In genomic region chr2:44311216-44311615, GRCm38 (mm10) we compare ENCODE assay signal across 9 mouse cellular contexts.
A peak's percentile ranks its signal among the peaks of the same experiment; 100 is the strongest.
DNase-seq lines count a peak whose midpoint lies in the region; ATAC-seq and TF ChIP-seq lines count a peak whose summit lies in the region.
"Had no signal": no experiment of that assay in that cellular context is flagged by ENCODE, and none has a peak within 500 bp of the region (broad histone marks: within the 10 kb centered on the region; RNA-seq: fewer than 3 reads in every experiment).

No protein-coding gene starts in this region.

- H3K9ac ChIP-seq in kidney, postnatal 0 days (ENCODE audit: low read depth, low read length), result no peak overlapping the region
- no peak overlapping the region for H3K9ac ChIP-seq in embryonic facial prominence, embryonic 15.5 days
- no peak overlapping the region for H3K9ac ChIP-seq in intestine, embryonic 15.5 days
- no peak overlapping the region for H3K9ac ChIP-seq in neural tube, embryonic 13.5 days

- no peak for TF ChIP-seq CTCF in kidney, postnatal 0 days (IDR thresholded peaks at IDR 0.05; ENCODE audit: low read depth)

- no peak for DNase-seq in kidney, postnatal 0 days (ENCODE audit: low spot score)
- DNase-seq in kidney, adult 18-20 months, result no peak
- DNase-seq in left cerebral cortex, postnatal 36 days (ENCODE audit: low spot score in 2 of 2), result no peak
- DNase-seq in urinary bladder, postnatal 4 days (ENCODE audit: low spot score in 2 of 2), result no peak
- no peak for DNase-seq in ovary, postnatal 14 days (ENCODE audit: low spot score)

- H3K4me1 ChIP-seq in kidney, postnatal 0 days (replicated peaks; ENCODE audit: insufficient read depth, low read length), result no peaks in the 10 kb centered on the region
- peaks cover 10% of the 10 kb centered on the region; the same call in 1 of the 2 replicates for H3K4me1 ChIP-seq in embryonic facial prominence, embryonic 15.5 days
- H3K4me1 ChIP-seq in intestine, embryonic 15.5 days (replicated peaks), result no peaks in the 10 kb centered on the region
- H3K4me1 ChIP-seq in neural tube, embryonic 13.5 days (replicated peaks), result peaks cover 10% of the 10 kb centered on the region

- intact Hi-C loops in left cerebral cortex, postnatal 36 days (cut with DNase I), result no loop called here

- WGBS in kidney, postnatal 0 days, result 35% methylated on average over 10 of the region's 10 CpGs
- 12% methylated on average over 10 of the region's 10 CpGs for WGBS in embryonic facial prominence, embryonic 15.5 days
- WGBS in intestine, embryonic 15.5 days, result 24% methylated on average over 10 of the region's 10 CpGs
- WGBS in neural tube, embryonic 13.5 days, result 6% methylated on average over 10 of the region's 10 CpGs

- no peak for ATAC-seq in kidney, postnatal 0 days (replicated peaks; ENCODE audit: low FRiP score, low read depth)
- peak; percentile 69; the same call in 1 of the 2 replicates for ATAC-seq in embryonic facial prominence, embryonic 15.5 days (ENCODE audit: insufficient number of reproducible peaks, low FRiP score, low TSS enrichment, low read depth)
- ATAC-seq in intestine, embryonic 15.5 days, result no peak
- 0 out of 2 replicates have a peak, but pooled peaks have one; percentile 78 for ATAC-seq in neural tube, embryonic 13.5 days (ENCODE audit: low read depth)

- H3K4me3 ChIP-seq in kidney, postnatal 0 days (replicated peaks; ENCODE audit: low read depth, low read length), result no peak overlapping the region
- 0 out of 2 replicates have a peak overlapping the region, but pooled peaks have one; percentile 17 for H3K4me3 ChIP-seq in embryonic facial prominence, embryonic 15.5 days (replicated peaks)
- no peak overlapping the region for H3K4me3 ChIP-seq in intestine, embryonic 15.5 days (replicated peaks)
- no peak overlapping the region for H3K4me3 ChIP-seq in neural tube, embryonic 13.5 days
- H3K4me3 ChIP-seq: erythroblast, embryonic 14.5 days had no signal

- no peaks in the 10 kb centered on the region for H3K27me3 ChIP-seq in kidney, postnatal 0 days (ENCODE audit: insufficient read depth, low read length)
- H3K27me3 ChIP-seq in embryonic facial prominence, embryonic 15.5 days, result no peaks in the 10 kb centered on the region
- H3K27me3 ChIP-seq in intestine, embryonic 15.5 days (replicated peaks), result no peaks in the 10 kb centered on the region
- no peaks in the 10 kb centered on the region for H3K27me3 ChIP-seq in neural tube, embryonic 13.5 days

- no peak overlapping the region for H3K27ac ChIP-seq in kidney, postnatal 0 days
- H3K27ac ChIP-seq in embryonic facial prominence, embryonic 15.5 days (replicated peaks), result 0 out of 2 replicates have a peak overlapping the region, but pooled peaks have one; percentile 41
- no peak overlapping the region for H3K27ac ChIP-seq in intestine, embryonic 15.5 days
- no peak overlapping the region for H3K27ac ChIP-seq in neural tube, embryonic 13.5 days (replicated peaks)

- no peaks in the 10 kb centered on the region for H3K36me3 ChIP-seq in kidney, postnatal 0 days (ENCODE audit: insufficient read depth, low read length)
- no peaks in the 10 kb centered on the region for H3K36me3 ChIP-seq in embryonic facial prominence, embryonic 15.5 days
- no peaks in the 10 kb centered on the region for H3K36me3 ChIP-seq in intestine, embryonic 15.5 days
- H3K36me3 ChIP-seq in neural tube, embryonic 13.5 days, result no peaks in the 10 kb centered on the region

- H3K4me2 ChIP-seq in kidney, postnatal 0 days (ENCODE audit: low read length), result peak overlapping the region; percentile 27; the same call in 1 of the 2 replicates
- peak overlapping the region; percentile 39 for H3K4me2 ChIP-seq in embryonic facial prominence, embryonic 15.5 days (replicated peaks)
- 0 out of 2 replicates have a peak overlapping the region, but pooled peaks have one; percentile 19 for H3K4me2 ChIP-seq in intestine, embryonic 15.5 days (replicated peaks)
- peak overlapping the region; percentile 47 for H3K4me2 ChIP-seq in neural tube, embryonic 13.5 days

- no peaks in the 10 kb centered on the region for H3K9me3 ChIP-seq in kidney, postnatal 0 days (replicated peaks; ENCODE audit: low read length)
- no peaks in the 10 kb centered on the region for H3K9me3 ChIP-seq in embryonic facial prominence, embryonic 15.5 days (replicated peaks)
- H3K9me3 ChIP-seq in intestine, embryonic 15.5 days, result no peaks in the 10 kb centered on the region
- H3K9me3 ChIP-seq in neural tube, embryonic 13.5 days, result no peaks in the 10 kb centered on the region

Comparison
In these comparisons a context has a peak if more than half of its experiments do, and no peak if none do; other contexts are left out.
1. ATAC-seq: peak in embryonic facial prominence, embryonic 15.5 days (single experiment) and neural tube, embryonic 13.5 days (single experiment); none in kidney, postnatal 0 days (single experiment) and intestine, embryonic 15.5 days (single experiment).
2. Peak in every context shown above with its lines, with median percentiles within 50 percentile points of each other: H3K4me2 ChIP-seq.